In the genomic region with DNA sequence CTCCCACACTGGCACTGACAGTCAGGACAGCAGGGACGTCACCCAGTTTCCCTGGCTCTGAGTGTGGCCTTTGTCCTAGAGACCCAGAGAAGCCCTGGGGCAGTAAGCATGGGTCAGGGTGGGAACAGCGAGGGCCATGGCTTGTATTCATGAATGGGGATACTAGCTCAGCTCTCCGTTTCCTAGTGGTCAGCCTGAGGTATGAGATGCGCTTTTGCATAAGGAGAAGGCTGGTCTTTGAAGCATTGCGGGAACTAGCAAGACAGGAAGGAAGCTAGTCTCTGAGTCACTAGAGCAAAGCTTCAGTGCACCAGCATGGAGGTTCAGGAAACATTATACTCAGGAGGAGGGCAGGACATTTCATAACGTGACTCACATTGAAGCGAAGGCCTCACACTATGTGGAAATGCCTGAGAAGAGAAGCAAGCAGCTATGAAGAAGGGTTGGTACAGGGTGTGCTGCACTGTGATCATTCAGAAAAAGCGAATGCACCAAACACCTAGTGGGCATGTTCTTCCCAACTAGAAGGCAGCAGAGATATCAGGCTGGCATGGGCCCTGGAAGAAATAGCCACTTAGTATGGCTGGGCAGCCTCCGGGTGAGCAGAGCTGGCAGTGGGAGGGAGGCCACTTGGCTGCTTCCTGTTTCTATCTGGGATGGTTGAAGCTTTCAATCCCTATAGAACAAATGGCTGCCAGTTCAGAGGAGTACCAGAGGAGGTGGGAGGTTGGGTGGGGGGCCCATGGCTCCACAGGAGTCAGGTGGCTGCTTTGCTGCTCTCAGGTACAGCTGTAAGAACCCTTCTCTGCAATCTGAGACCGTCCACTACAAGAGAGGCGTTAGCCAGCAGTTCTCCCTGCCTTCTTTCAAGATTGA, we compare ENCODE assay signal across 8 mouse cellular contexts. TPM values are rescaled to one million over a fixed set of nuclear protein-coding genes. Genes with fewer than 3 reads are reported as not detected.
DNase-seq lines count a peak whose midpoint lies in the region; ATAC-seq lines count a peak whose summit lies in the region.

No protein-coding gene starts in this region.

- no peak overlapping the region for H3K4me3 ChIP-seq in kidney, embryonic 15.5 days (replicated peaks)
- no peak overlapping the region for H3K4me3 ChIP-seq in heart, embryonic 12.5 days
- H3K4me3 ChIP-seq in lung, embryonic 15.5 days: no peak overlapping the region
- no peak overlapping the region for H3K4me3 ChIP-seq in stomach, embryonic 14.5 days (ENCODE audit: low read depth, low read length)

- peaks cover 15% of the 10 kb centered on the region for H3K4me1 ChIP-seq in kidney, embryonic 15.5 days
- peaks cover 23% of the 10 kb centered on the region for H3K4me1 ChIP-seq in heart, embryonic 12.5 days (replicated peaks)
- peaks cover 15% of the 10 kb centered on the region for H3K4me1 ChIP-seq in lung, embryonic 15.5 days
- H3K4me1 ChIP-seq in stomach, embryonic 14.5 days (ENCODE audit: control insufficient read depth, insufficient read depth, low read length): no peaks in the 10 kb centered on the region

- intact Hi-C loops in left cerebral cortex, postnatal 10 days (cut with DNase I): no loop called here

- no peaks in the 10 kb centered on the region for H3K9me3 ChIP-seq in kidney, embryonic 15.5 days (replicated peaks)
- H3K9me3 ChIP-seq in heart, embryonic 12.5 days (replicated peaks): no peaks in the 10 kb centered on the region
- no peaks in the 10 kb centered on the region for H3K9me3 ChIP-seq in lung, embryonic 15.5 days
- H3K9me3 ChIP-seq in stomach, embryonic 14.5 days (ENCODE audit: control insufficient read depth, low read depth, low read length): no peaks in the 10 kb centered on the region

- peak overlapping the region; percentile 91 for H3K27ac ChIP-seq in kidney, embryonic 15.5 days
- H3K27ac ChIP-seq in heart, embryonic 12.5 days (ENCODE audit: poor library complexity, severe bottlenecking): peak overlapping the region; percentile 69
- H3K27ac ChIP-seq in lung, embryonic 15.5 days: peak overlapping the region; percentile 83
- H3K27ac ChIP-seq in stomach, embryonic 14.5 days (ENCODE audit: low read length): peak overlapping the region; percentile 56; the same call in 1 of the 2 replicates

- ATAC-seq in kidney, embryonic 15.5 days (replicated peaks; ENCODE audit: low FRiP score): peak; percentile 38
- peak; percentile 26 for ATAC-seq in activated CD4-positive, CD25-positive, alpha-beta regulatory T cell, adult 4 months
- peak; percentile 15; the same call in 1 of the 2 replicates for ATAC-seq in heart, embryonic 12.5 days (ENCODE audit: insufficient number of reproducible peaks, low FRiP score)
- peak; percentile 29 for ATAC-seq in lung, embryonic 15.5 days (ENCODE audit: borderline replicate concordance, extremely low read depth, low FRiP score, low TSS enrichment)
- ATAC-seq in stomach, embryonic 14.5 days (ENCODE audit: insufficient number of reproducible peaks, insufficient read depth, low FRiP score, low read depth): no peak; the same call in 1 of the 2 replicates

- WGBS in kidney, embryonic 15.5 days: 55% methylated on average over 11 of the region's 11 CpGs
- 59% methylated on average over 11 of the region's 11 CpGs for WGBS in heart, embryonic 12.5 days
- WGBS in lung, embryonic 15.5 days: 65% methylated on average over 11 of the region's 11 CpGs
- WGBS in stomach, embryonic 14.5 days: 75% methylated on average over 11 of the region's 11 CpGs

- DNase-seq in kidney, postnatal 10 days: no peak
- no peak for DNase-seq in ovary, postnatal 10 days (ENCODE audit: low spot score)
- no peak for DNase-seq in left cerebral cortex, postnatal 10 days (ENCODE audit: extremely low spot score in 1 of 2, low spot score in 2 of 2)

- H3K27me3 ChIP-seq in kidney, embryonic 15.5 days: no peaks in the 10 kb centered on the region
- no peaks in the 10 kb centered on the region for H3K27me3 ChIP-seq in heart, embryonic 12.5 days (replicated peaks)
- H3K27me3 ChIP-seq in lung, embryonic 15.5 days: no peaks in the 10 kb centered on the region
- H3K27me3 ChIP-seq in stomach, embryonic 14.5 days (ENCODE audit: control insufficient read depth, insufficient read depth, low read length): no peaks in the 10 kb centered on the region

- peaks cover 76% of the 10 kb centered on the region for H3K36me3 ChIP-seq in kidney, embryonic 15.5 days
- H3K36me3 ChIP-seq in heart, embryonic 12.5 days: peaks cover 88% of the 10 kb centered on the region
- peaks cover 54% of the 10 kb centered on the region for H3K36me3 ChIP-seq in lung, embryonic 15.5 days
- H3K36me3 ChIP-seq in stomach, embryonic 14.5 days (ENCODE audit: control insufficient read depth, insufficient read depth, low read length): peaks cover 47% of the 10 kb centered on the region

- H3K4me2 ChIP-seq in kidney, embryonic 15.5 days: peak overlapping the region; percentile 10; the same call in 1 of the 2 replicates
- peak overlapping the region; percentile 22; the same call in 1 of the 2 replicates for H3K4me2 ChIP-seq in heart, embryonic 12.5 days
- peak overlapping the region; percentile 33; the same call in 1 of the 2 replicates for H3K4me2 ChIP-seq in lung, embryonic 15.5 days
- no peak overlapping the region for H3K4me2 ChIP-seq in stomach, embryonic 14.5 days (replicated peaks; ENCODE audit: low read depth, low read length)

- no peak overlapping the region for H3K9ac ChIP-seq in kidney, embryonic 15.5 days
- H3K9ac ChIP-seq in heart, embryonic 12.5 days: peak overlapping the region; percentile 37; the same call in 1 of the 2 replicates
- H3K9ac ChIP-seq in lung, embryonic 15.5 days: no peak overlapping the region
- H3K9ac ChIP-seq in stomach, embryonic 14.5 days (replicated peaks; ENCODE audit: low read depth, low read length): no peak overlapping the region

RNA-seq across cellular contexts. Expression of a gene that starts 25.4 kb away (rescaled TPM):
- 151 and 155 TPM in 2 replicates for polyA plus RNA-seq in kidney, embryonic 15.5 days (2015; fragmentation: Nextera tagmentation; extraction: Ambion mirVana)
- polyA plus RNA-seq in activated CD4-positive, CD25-positive, alpha-beta regulatory T cell, adult 4 months (2017; shearing (Covaris generic)): 10 to 100 TPM; 86.6 to 90.3 TPM
- polyA plus RNA-seq in heart, embryonic 12.5 days (2016; fragmentation: Nextera tagmentation; extraction: Ambion mirVana): 92.3 and 97.3 TPM in 2 replicates
- polyA plus RNA-seq in lung, embryonic 15.5 days (2015; fragmentation: Nextera tagmentation; extraction: Ambion mirVana): 150 and 167 TPM in 2 replicates
- 158 and 161 TPM in 2 replicates for polyA plus RNA-seq in stomach, embryonic 14.5 days (2014; fragmentation: Nextera tagmentation; extraction: Ambion mirVana)
- 10 to 100 TPM; 69.3 to 73.0 TPM for total RNA-seq in left cerebral cortex, postnatal 10 days (2021)

RNA-seq across cellular contexts. Expression of a gene that starts 27.1 kb away (rescaled TPM):
- 88.2 and 98.1 TPM in 2 replicates for polyA plus RNA-seq in kidney, embryonic 15.5 days (2015; fragmentation: Nextera tagmentation; extraction: Ambion mirVana)
- 10 to 100 TPM; 25.9 to 33.6 TPM for polyA plus RNA-seq in activated CD4-positive, CD25-positive, alpha-beta regulatory T cell, adult 4 months (2017; shearing (Covaris generic))
- polyA plus RNA-seq in heart, embryonic 12.5 days (2016; fragmentation: Nextera tagmentation; extraction: Ambion mirVana): 114 and 116 TPM in 2 replicates
- 88.1 and 93.0 TPM in 2 replicates for polyA plus RNA-seq in lung, embryonic 15.5 days (2015; fragmentation: Nextera tagmentation; extraction: Ambion mirVana)
- polyA plus RNA-seq in stomach, embryonic 14.5 days (2014; fragmentation: Nextera tagmentation; extraction: Ambion mirVana): 85.4 and 91.4 TPM in 2 replicates
- 100 to 1,000 TPM; 176 to 182 TPM for total RNA-seq in left cerebral cortex, postnatal 10 days (2021)

RNA-seq across cellular contexts. Expression of a gene that starts 33.0 kb away (rescaled TPM):
- 37.4 and 39.7 TPM in 2 replicates for polyA plus RNA-seq in kidney, embryonic 15.5 days (2015; fragmentation: Nextera tagmentation; extraction: Ambion mirVana)
- polyA plus RNA-seq in activated CD4-positive, CD25-positive, alpha-beta regulatory T cell, adult 4 months (2017; shearing (Covaris generic)): 10 to 100 TPM; 26.7 to 26.8 TPM
- 26.8 and 27.1 TPM in 2 replicates for polyA plus RNA-seq in heart, embryonic 12.5 days (2016; fragmentation: Nextera tagmentation; extraction: Ambion mirVana)
- polyA plus RNA-seq in lung, embryonic 15.5 days (2015; fragmentation: Nextera tagmentation; extraction: Ambion mirVana): 35.7 TPM in 2 replicates
- polyA plus RNA-seq in stomach, embryonic 14.5 days (2014; fragmentation: Nextera tagmentation; extraction: Ambion mirVana): 41.4 and 46.1 TPM in 2 replicates
- 10 to 100 TPM; 70.4 to 70.6 TPM for total RNA-seq in left cerebral cortex, postnatal 10 days (2021)

RNA-seq across cellular contexts. Expression of a gene that starts 50.9 kb away (rescaled TPM):
- 59.7 and 69.3 TPM in 2 replicates for polyA plus RNA-seq in kidney, embryonic 15.5 days (2015; fragmentation: Nextera tagmentation; extraction: Ambion mirVana)
- polyA plus RNA-seq in activated CD4-positive, CD25-positive, alpha-beta regulatory T cell, adult 4 months (2017; shearing (Covaris generic)): 10 to 100 TPM; 29.7 to 31.8 TPM
- polyA plus RNA-seq in heart, embryonic 12.5 days (2016; fragmentation: Nextera tagmentation; extraction: Ambion mirVana): 34.4 and 34.8 TPM in 2 replicates
- 54.1 and 56.2 TPM in 2 replicates for polyA plus RNA-seq in lung, embryonic 15.5 days (2015; fragmentation: Nextera tagmentation; extraction: Ambion mirVana)
- 50.3 and 54.1 TPM in 2 replicates for polyA plus RNA-seq in stomach, embryonic 14.5 days (2014; fragmentation: Nextera tagmentation; extraction: Ambion mirVana)
- 10 to 100 TPM; 47.3 to 51.6 TPM for total RNA-seq in left cerebral cortex, postnatal 10 days (2021)
